Mouse (Mus musculus) common myeloid progenitor, adult 5-6 weeks (primary cell): Measurements from ENCODE around the gene Stag1. TPM values are rescaled to one million over a fixed set of nuclear protein-coding genes. Genes with fewer than 3 reads are reported as not detected.

Experiments used
- ATAC-seq: replicated peaks from 2 replicates; pipeline ENCODE4 v1.8.0; 2016; ENCODE audit warnings: low read depth, mild to moderate bottlenecking, moderate TSS enrichment, inconsistent platforms; ENCODE audit not compliant: poor library complexity, severe bottlenecking
- total RNA-seq: library from RNA; stranded (forward); fragments of 200-1000, 187-1606 nt; gene quantifications from 2 replicates; pipeline ENCODE4 v1.2.3, GENCODE M21; 2017

Stag1 gene
- total RNA-seq, 1 experiment from 2014 or later, result 133 TPM

- ATAC-seq, result no peak
Observed at GRCm38 (mm10) chr9:101003302-101003701, 405.7 kb downstream of the Stag1 start.

- no peak for ATAC-seq
Observed at GRCm38 (mm10) chr9:101005866-101006265, 408.3 kb downstream of the Stag1 start.

Other genes with a start within 250 kb of the Stag1 start
- gene Il20rb, start 111.0 kb upstream of the Stag1 start, total RNA-seq, result 1.6 and 2.3 TPM in 2 replicates
- 22.9 and 39.1 TPM in 2 replicates for gene Nck1, start 51.7 kb upstream of the Stag1 start, total RNA-seq
- gene Slc35g2, start 26.7 kb upstream of the Stag1 start, total RNA-seq, result not detected in 2 replicates